Mouse (Mus musculus): ENCODE results near the gene Sirt7.
A peak's percentile ranks its signal among the peaks of the same experiment; 100 is the strongest.

- no peak for TF ChIP-seq CTCF (IDR thresholded peaks at IDR 0.05; ENCODE audit: low read depth, low read length)
- TF ChIP-seq POLR2A (IDR thresholded peaks at IDR 0.05; ENCODE audit: extremely low read depth, insufficient read depth, low read length) = peak; percentile 60; the same call in 1 of the 2 replicates
Measured at GRCm38 (mm10) chr11:120633520-120634343, 8.7 kb upstream of the Sirt7 start, which contains the start of gene Mafg.
